Mouse (Mus musculus): ENCODE measurements around the gene Chp2. TPM values are rescaled to one million over a fixed set of nuclear protein-coding genes. Genes with fewer than 3 reads are reported as not detected.

The Chp2 gene
- polyA plus RNA-seq, 1 experiment from 2014 or later: 1.3 TPM

GRCm38 (mm10) chr7:122244584-122244983 lies 25.3 kb downstream of the Chp2 start:
- WGBS: 55% methylated on average over 8 of the region's 8 CpGs
- no peak; the same call in 1 of the 2 replicates for ATAC-seq (ENCODE audit: low FRiP score, low read depth)
- H3K4me2 ChIP-seq: no peak overlapping the region
- H3K4me3 ChIP-seq: no peak overlapping the region
- H3K27ac ChIP-seq (replicated peaks): peak overlapping the region; percentile 17; the same call in 1 of the 2 replicates
- no peaks in the 10 kb centered on the region for H3K36me3 ChIP-seq
- H3K4me1 ChIP-seq (replicated peaks): no peaks in the 10 kb centered on the region
- no peaks in the 10 kb centered on the region for H3K9me3 ChIP-seq
- no peak overlapping the region for H3K9ac ChIP-seq
- H3K27me3 ChIP-seq: no peaks in the 10 kb centered on the region

- no peak overlapping the region for H3K9ac ChIP-seq
- no peaks in the 10 kb centered on the region for H3K4me1 ChIP-seq (replicated peaks)
- 46% methylated on average over 3 of the region's 5 CpGs for WGBS
- H3K9me3 ChIP-seq: no peaks in the 10 kb centered on the region
- H3K27me3 ChIP-seq: no peaks in the 10 kb centered on the region
- ATAC-seq (ENCODE audit: low FRiP score, low read depth): no peak
- no peak overlapping the region for H3K4me3 ChIP-seq
- H3K4me2 ChIP-seq: no peak overlapping the region
- no peaks in the 10 kb centered on the region for H3K36me3 ChIP-seq
- H3K27ac ChIP-seq (replicated peaks): no peak overlapping the region
These were observed 26.7 kb downstream of the Chp2 start for GRCm38 (mm10) chr7:122245976-122246375.

- H3K9me3 ChIP-seq: no peaks in the 10 kb centered on the region
- H3K27me3 ChIP-seq: no peaks in the 10 kb centered on the region
- H3K9ac ChIP-seq: no peak overlapping the region
- H3K36me3 ChIP-seq: no peaks in the 10 kb centered on the region
- no peaks in the 10 kb centered on the region for H3K4me1 ChIP-seq (replicated peaks)
- H3K4me3 ChIP-seq: no peak overlapping the region
- WGBS: 79% methylated on average over 10 of the region's 10 CpGs
- H3K4me2 ChIP-seq: no peak overlapping the region
- no peak overlapping the region for H3K27ac ChIP-seq (replicated peaks)
- no peak for ATAC-seq (ENCODE audit: low FRiP score, low read depth)
These were observed 28.1 kb downstream of the Chp2 start for GRCm38 (mm10) chr7:122247254-122247864.

GRCm38 (mm10) chr7:122249321-122249821 lies 30.1 kb downstream of the Chp2 start:
- Histone ChIP-seq H3K4me1 (replicated peaks) (no peaks in the 10 kb centered on the region), H3K36me3 (no peaks in the 10 kb centered on the region), H3K4me2 (no peak overlapping the region), H3K9me3 (no peaks in the 10 kb centered on the region), H3K27ac (replicated peaks) (no peak overlapping the region), H3K9ac (no peak overlapping the region), H3K4me3 (no peak overlapping the region), H3K27me3 (no peaks in the 10 kb centered on the region)
- no peak for ATAC-seq (ENCODE audit: low FRiP score, low read depth)
- 91% methylated on average over 9 of the region's 9 CpGs for WGBS

- Histone ChIP-seq H3K4me1 (replicated peaks) (no peaks in the 10 kb centered on the region), H3K27me3 (no peaks in the 10 kb centered on the region), H3K27ac (replicated peaks) (no peak overlapping the region), H3K9ac (no peak overlapping the region), H3K4me2 (peak overlapping the region; percentile 43), H3K36me3 (no peaks in the 10 kb centered on the region), H3K4me3 (no peak overlapping the region), H3K9me3 (no peaks in the 10 kb centered on the region)
- 32% methylated on average over 21 of the region's 21 CpGs for WGBS
- peak; percentile 61 for ATAC-seq (ENCODE audit: low FRiP score, low read depth)
These were observed 32.1 kb downstream of the Chp2 start for GRCm38 (mm10) chr7:122251197-122252011.

- Histone ChIP-seq H3K27me3 (no peaks in the 10 kb centered on the region), H3K27ac (replicated peaks) (no peak overlapping the region), H3K4me3 (no peak overlapping the region), H3K9ac (no peak overlapping the region), H3K4me1 (replicated peaks) (no peaks in the 10 kb centered on the region), H3K36me3 (no peaks in the 10 kb centered on the region), H3K9me3 (no peaks in the 10 kb centered on the region), H3K4me2 (no peak overlapping the region)
- ATAC-seq (ENCODE audit: low FRiP score, low read depth): no peak
- WGBS: 84% methylated on average over 7 of the region's 7 CpGs
These were observed 37.4 kb downstream of the Chp2 start for GRCm38 (mm10) chr7:122256722-122257121.

- H3K4me3 ChIP-seq: no peak overlapping the region
- H3K9me3 ChIP-seq: no peaks in the 10 kb centered on the region
- no peaks in the 10 kb centered on the region for H3K27me3 ChIP-seq
- WGBS: 87% methylated on average over 4 of the region's 4 CpGs
- H3K36me3 ChIP-seq: no peaks in the 10 kb centered on the region
- H3K4me1 ChIP-seq (replicated peaks): no peaks in the 10 kb centered on the region
- no peak for ATAC-seq (ENCODE audit: low FRiP score, low read depth)
- H3K27ac ChIP-seq (replicated peaks): no peak overlapping the region
- H3K9ac ChIP-seq: no peak overlapping the region
- H3K4me2 ChIP-seq: no peak overlapping the region
These were observed 39.2 kb downstream of the Chp2 start for GRCm38 (mm10) chr7:122258521-122258920.

- Histone ChIP-seq H3K4me3 (no peak overlapping the region), H3K27ac (replicated peaks) (no peak overlapping the region), H3K27me3 (no peaks in the 10 kb centered on the region), H3K4me2 (no peak overlapping the region), H3K9me3 (no peaks in the 10 kb centered on the region), H3K9ac (no peak overlapping the region), H3K4me1 (replicated peaks) (no peaks in the 10 kb centered on the region), H3K36me3 (no peaks in the 10 kb centered on the region)
- 85% methylated on average over 5 of the region's 5 CpGs for WGBS
- no peak for ATAC-seq (ENCODE audit: low FRiP score, low read depth)
These were observed 40.8 kb downstream of the Chp2 start for GRCm38 (mm10) chr7:122260055-122260602.

- ATAC-seq (ENCODE audit: low FRiP score, low read depth): no peak
- WGBS: 93% methylated on average over 4 of the region's 4 CpGs
- no peaks in the 10 kb centered on the region for H3K4me1 ChIP-seq (replicated peaks)
These were observed 49.7 kb downstream of the Chp2 start for GRCm38 (mm10) chr7:122268983-122269486.

GRCm38 (mm10) chr7:122272334-122272733 lies 53.0 kb downstream of the Chp2 start:
- Histone ChIP-seq H3K36me3 (no peaks in the 10 kb centered on the region), H3K27me3 (no peaks in the 10 kb centered on the region), H3K27ac (replicated peaks) (no peak overlapping the region), H3K4me3 (no peak overlapping the region), H3K4me2 (no peak overlapping the region), H3K4me1 (replicated peaks) (no peaks in the 10 kb centered on the region), H3K9me3 (no peaks in the 10 kb centered on the region), H3K9ac (no peak overlapping the region)
- ATAC-seq (ENCODE audit: low FRiP score, low read depth): no peak
- 90% methylated on average over 2 of the region's 2 CpGs for WGBS

More at GRCm38 (mm10) chr7:122268983-122269486, 49.7 kb downstream of the Chp2 start:
- Histone ChIP-seq H3K4me2 (no peak overlapping the region), H3K27ac (replicated peaks) (no peak overlapping the region), H3K9me3 (no peaks in the 10 kb centered on the region), H3K9ac (no peak overlapping the region), H3K36me3 (no peaks in the 10 kb centered on the region), H3K4me3 (no peak overlapping the region), H3K27me3 (no peaks in the 10 kb centered on the region)
